Mouse (Mus musculus): ENCODE measurements around the gene 2210010C04Rik. TPM values are rescaled to one million over a fixed set of nuclear protein-coding genes. Genes with fewer than 3 reads are reported as not detected.
A peak's percentile ranks its signal among the peaks of the same experiment; 100 is the strongest.

2210010C04Rik gene
- polyA plus RNA-seq, 1 experiment from 2014 or later: not detected

DNA sequence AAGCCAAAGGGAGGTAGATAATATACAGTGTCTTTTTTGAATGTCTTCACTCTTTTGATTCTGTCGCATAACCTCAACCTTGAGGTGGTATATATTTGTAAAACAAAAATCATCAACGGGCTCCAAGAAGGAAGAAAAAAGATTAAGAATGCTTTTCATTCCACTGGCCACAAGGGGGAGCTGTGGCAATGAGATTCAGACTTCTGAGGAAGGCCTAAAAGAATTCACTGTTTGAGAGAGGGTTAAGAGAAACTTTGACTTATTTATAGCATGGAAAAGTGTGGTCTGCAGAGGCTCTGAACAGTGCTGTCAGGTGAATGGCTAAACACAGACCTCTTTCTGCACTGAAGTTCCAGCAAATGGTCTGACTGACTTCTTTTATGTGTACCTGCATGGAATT is 20.3 kb upstream of the 2210010C04Rik start:
- Histone ChIP-seq H3K4me2 (ENCODE audit: low read depth) (no peak overlapping the region), H3K27me3 (ENCODE audit: control insufficient read depth, insufficient read depth, low read length) (no peaks in the 10 kb centered on the region), H3K4me1 (ENCODE audit: control insufficient read depth, insufficient read depth, low read length) (no peaks in the 10 kb centered on the region), H3K9ac (ENCODE audit: low read length) (no peak overlapping the region), H3K4me3 (ENCODE audit: low read depth, low read length) (no peak overlapping the region), H3K27ac (ENCODE audit: low read depth, low read length) (no peak overlapping the region), H3K9me3 (ENCODE audit: control insufficient read depth, low read length) (no peaks in the 10 kb centered on the region), H3K36me3 (ENCODE audit: control insufficient read depth, insufficient read depth, low read length) (no peaks in the 10 kb centered on the region)
- DNase-seq (ENCODE audit: low spot score) (peak; percentile 49), ATAC-seq (ENCODE audit: insufficient read depth, low FRiP score, low TSS enrichment) (no peak)
- 48% methylated on average over 2 of the region's 2 CpGs for WGBS

DNA sequence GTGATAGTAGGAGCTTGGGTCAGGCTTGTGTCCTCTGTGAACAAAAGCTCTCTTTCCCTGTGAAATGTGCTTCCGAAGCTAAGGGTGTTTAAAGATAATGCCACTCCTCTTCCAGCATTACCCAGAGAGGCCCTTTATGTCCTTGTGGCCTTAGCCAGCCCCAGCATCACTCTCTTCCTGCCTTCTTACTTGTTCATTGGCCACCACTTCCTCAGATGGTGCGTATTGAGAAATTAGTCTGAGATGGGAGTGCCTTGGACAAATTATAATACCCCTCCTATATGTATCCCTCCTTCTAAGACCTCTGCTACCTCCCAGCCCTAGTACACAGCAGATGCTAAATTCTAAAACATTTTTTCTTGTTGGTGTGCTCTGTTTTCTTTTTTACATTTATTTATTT is 19.1 kb upstream of the 2210010C04Rik start:
- Histone ChIP-seq H3K36me3 (ENCODE audit: control insufficient read depth, insufficient read depth, low read length) (no peaks in the 10 kb centered on the region), H3K27ac (ENCODE audit: low read depth, low read length) (no peak overlapping the region), H3K9ac (ENCODE audit: low read length) (no peak overlapping the region), H3K4me1 (ENCODE audit: control insufficient read depth, insufficient read depth, low read length) (no peaks in the 10 kb centered on the region), H3K9me3 (ENCODE audit: control insufficient read depth, low read length) (no peaks in the 10 kb centered on the region), H3K4me3 (ENCODE audit: low read depth, low read length) (no peak overlapping the region), H3K4me2 (ENCODE audit: low read depth) (no peak overlapping the region), H3K27me3 (ENCODE audit: control insufficient read depth, insufficient read depth, low read length) (no peaks in the 10 kb centered on the region)
- no peak for ATAC-seq (ENCODE audit: insufficient read depth, low FRiP score, low TSS enrichment)
- WGBS: 80% methylated on average over 2 of the region's 2 CpGs
- no peak for DNase-seq (ENCODE audit: low spot score)

DNA sequence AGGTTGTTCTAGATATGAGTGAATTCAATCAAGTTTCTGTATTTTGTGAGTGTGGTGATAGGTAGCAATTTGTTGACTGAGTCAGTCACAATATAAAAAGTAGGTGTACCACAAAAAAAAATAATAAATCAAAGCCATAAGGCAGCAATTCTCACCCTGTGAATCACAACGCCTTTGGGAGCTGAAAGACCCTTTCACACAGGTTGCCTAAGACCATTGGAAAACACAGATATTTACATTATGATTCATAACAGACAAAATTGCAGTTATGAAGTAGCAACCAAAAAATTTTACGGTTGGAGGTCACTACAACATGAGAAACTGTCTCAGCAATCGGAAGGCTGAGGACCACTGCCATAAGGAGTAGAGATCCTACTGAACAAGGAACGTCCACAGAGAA is 16.5 kb upstream of the 2210010C04Rik start:
- DNase-seq (ENCODE audit: low spot score) (no peak), ATAC-seq (ENCODE audit: insufficient read depth, low FRiP score, low TSS enrichment) (no peak)
- H3K4me3 ChIP-seq (ENCODE audit: low read depth, low read length): no peak overlapping the region
- no peak overlapping the region for H3K9ac ChIP-seq (ENCODE audit: low read length)
- no peak overlapping the region for H3K27ac ChIP-seq (ENCODE audit: low read depth, low read length)
- H3K4me2 ChIP-seq (ENCODE audit: low read depth): no peak overlapping the region
- no peaks in the 10 kb centered on the region for H3K4me1 ChIP-seq (ENCODE audit: control insufficient read depth, insufficient read depth, low read length)
- 84% methylated on average over 4 of the region's 4 CpGs for WGBS
- no peaks in the 10 kb centered on the region for H3K9me3 ChIP-seq (ENCODE audit: control insufficient read depth, low read length)
- H3K27me3 ChIP-seq (ENCODE audit: control insufficient read depth, insufficient read depth, low read length): no peaks in the 10 kb centered on the region
- no peaks in the 10 kb centered on the region for H3K36me3 ChIP-seq (ENCODE audit: control insufficient read depth, insufficient read depth, low read length)

DNA sequence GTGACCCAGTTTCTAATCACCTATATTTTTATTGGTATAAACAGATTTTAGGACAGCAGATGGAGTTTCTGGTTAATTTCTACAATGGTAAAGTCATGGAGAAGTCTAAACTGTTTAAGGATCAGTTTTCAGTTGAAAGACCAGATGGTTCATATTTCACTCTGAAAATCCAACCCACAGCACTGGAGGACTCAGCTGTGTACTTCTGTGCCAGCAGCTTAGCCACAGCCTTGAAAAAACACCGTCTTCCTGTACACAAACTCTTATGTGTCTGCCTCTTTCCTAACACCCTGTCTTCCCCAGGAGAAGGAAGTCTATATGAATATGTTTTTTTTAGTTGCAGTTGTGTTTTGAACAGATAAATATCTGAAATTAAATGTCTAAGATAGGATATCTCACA is 13.3 kb upstream of the 2210010C04Rik start:
- no peak for ATAC-seq (ENCODE audit: insufficient read depth, low FRiP score, low TSS enrichment)
- Histone ChIP-seq H3K27ac (ENCODE audit: low read depth, low read length) (no peak overlapping the region), H3K36me3 (ENCODE audit: control insufficient read depth, insufficient read depth, low read length) (no peaks in the 10 kb centered on the region), H3K4me2 (ENCODE audit: low read depth) (no peak overlapping the region), H3K9me3 (ENCODE audit: control insufficient read depth, low read length) (no peaks in the 10 kb centered on the region), H3K4me3 (ENCODE audit: low read depth, low read length) (no peak overlapping the region), H3K4me1 (ENCODE audit: control insufficient read depth, insufficient read depth, low read length) (no peaks in the 10 kb centered on the region), H3K27me3 (ENCODE audit: control insufficient read depth, insufficient read depth, low read length) (no peaks in the 10 kb centered on the region), H3K9ac (ENCODE audit: low read length) (no peak overlapping the region)
- no peak for DNase-seq (ENCODE audit: low spot score)
- WGBS: 65% methylated on average over 1 of the region's 1 CpGs

DNA sequence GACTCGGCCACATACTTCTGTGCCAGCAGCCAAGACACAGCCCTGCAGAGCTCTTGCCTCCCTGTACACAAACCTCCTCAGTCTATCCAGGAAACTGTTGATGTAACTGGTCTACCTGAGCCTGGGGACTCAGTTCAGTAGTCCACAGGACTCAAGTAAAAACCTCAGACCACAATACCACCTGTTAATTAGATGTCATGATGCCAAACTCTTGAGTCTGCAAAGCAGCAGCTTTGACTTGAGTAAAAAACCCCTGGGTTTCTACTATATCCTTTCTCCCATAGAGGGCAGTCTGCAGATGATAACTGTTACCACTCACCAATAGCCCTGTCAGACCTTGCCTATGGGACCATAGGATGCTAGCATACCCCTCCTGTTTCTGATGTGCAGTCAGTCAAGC is 12.7 kb upstream of the 2210010C04Rik start:
- Histone ChIP-seq H3K27me3 (ENCODE audit: control insufficient read depth, insufficient read depth, low read length) (no peaks in the 10 kb centered on the region), H3K36me3 (ENCODE audit: control insufficient read depth, insufficient read depth, low read length) (no peaks in the 10 kb centered on the region), H3K9ac (ENCODE audit: low read length) (no peak overlapping the region), H3K9me3 (ENCODE audit: control insufficient read depth, low read length) (no peaks in the 10 kb centered on the region), H3K4me3 (ENCODE audit: low read depth, low read length) (no peak overlapping the region), H3K4me1 (ENCODE audit: control insufficient read depth, insufficient read depth, low read length) (no peaks in the 10 kb centered on the region), H3K4me2 (ENCODE audit: low read depth) (no peak overlapping the region), H3K27ac (ENCODE audit: low read depth, low read length) (no peak overlapping the region)
- ATAC-seq (ENCODE audit: insufficient read depth, low FRiP score, low TSS enrichment) (no peak), DNase-seq (ENCODE audit: low spot score) (no peak)
- WGBS: 89% methylated on average over 1 of the region's 1 CpGs

DNA sequence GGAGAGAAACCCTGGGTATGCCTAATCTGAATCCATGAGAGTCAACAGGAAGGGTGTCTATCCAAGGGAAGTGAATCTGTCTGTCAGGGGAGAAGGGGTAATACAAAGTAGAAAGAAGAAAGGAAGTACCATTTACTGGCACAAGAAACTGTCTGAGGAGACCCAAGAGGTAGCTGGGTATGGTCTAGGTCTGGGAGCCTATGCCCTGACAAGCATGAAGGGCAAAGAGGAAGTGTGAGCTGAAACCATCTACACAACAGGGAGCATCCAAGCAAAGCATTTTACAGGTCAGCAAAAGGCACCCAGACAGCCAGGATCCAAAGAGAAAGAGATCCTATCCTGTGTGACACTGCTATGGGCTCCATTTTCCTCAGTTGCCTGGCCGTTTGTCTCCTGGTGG is 11.9 kb upstream of the 2210010C04Rik start:
- ATAC-seq (ENCODE audit: insufficient read depth, low FRiP score, low TSS enrichment) (no peak), DNase-seq (ENCODE audit: low spot score) (no peak)
- Histone ChIP-seq H3K27ac (ENCODE audit: low read depth, low read length) (no peak overlapping the region), H3K4me1 (ENCODE audit: control insufficient read depth, insufficient read depth, low read length) (no peaks in the 10 kb centered on the region), H3K9me3 (ENCODE audit: control insufficient read depth, low read length) (no peaks in the 10 kb centered on the region), H3K9ac (ENCODE audit: low read length) (no peak overlapping the region), H3K4me2 (ENCODE audit: low read depth) (no peak overlapping the region), H3K4me3 (ENCODE audit: low read depth, low read length) (no peak overlapping the region), H3K27me3 (ENCODE audit: control insufficient read depth, insufficient read depth, low read length) (no peaks in the 10 kb centered on the region), H3K36me3 (ENCODE audit: control insufficient read depth, insufficient read depth, low read length) (no peaks in the 10 kb centered on the region)
- 83% methylated on average over 1 of the region's 1 CpGs for WGBS

DNA sequence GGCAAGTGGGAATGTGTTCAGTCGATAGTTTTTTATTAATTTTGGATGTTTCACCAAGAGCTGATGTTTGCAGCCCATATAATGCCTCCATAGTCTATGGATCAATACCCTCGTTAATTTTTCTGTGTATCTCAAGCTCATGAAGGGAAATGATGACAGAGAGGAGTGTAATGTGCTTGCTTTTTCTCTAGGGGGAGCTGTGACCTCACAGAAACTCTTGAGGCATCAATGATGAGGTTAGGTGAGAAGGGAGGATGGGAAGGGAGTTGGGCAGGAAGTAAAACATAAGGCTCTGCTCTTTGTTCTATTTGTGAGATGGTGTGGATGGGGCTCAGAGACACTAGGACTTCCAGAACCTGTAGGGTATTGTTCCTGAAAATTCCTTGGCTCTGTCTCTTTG is 11.2 kb upstream of the 2210010C04Rik start:
- Histone ChIP-seq H3K36me3 (ENCODE audit: control insufficient read depth, insufficient read depth, low read length) (no peaks in the 10 kb centered on the region), H3K4me1 (ENCODE audit: control insufficient read depth, insufficient read depth, low read length) (no peaks in the 10 kb centered on the region), H3K9ac (ENCODE audit: low read length) (no peak overlapping the region), H3K4me3 (ENCODE audit: low read depth, low read length) (no peak overlapping the region), H3K27me3 (ENCODE audit: control insufficient read depth, insufficient read depth, low read length) (no peaks in the 10 kb centered on the region), H3K9me3 (ENCODE audit: control insufficient read depth, low read length) (no peaks in the 10 kb centered on the region), H3K4me2 (ENCODE audit: low read depth) (no peak overlapping the region), H3K27ac (ENCODE audit: low read depth, low read length) (no peak overlapping the region)
- no peak for ATAC-seq (ENCODE audit: insufficient read depth, low FRiP score, low TSS enrichment)
- WGBS: 59% methylated on average over 2 of the region's 2 CpGs
- no peak for DNase-seq (ENCODE audit: low spot score)

DNA sequence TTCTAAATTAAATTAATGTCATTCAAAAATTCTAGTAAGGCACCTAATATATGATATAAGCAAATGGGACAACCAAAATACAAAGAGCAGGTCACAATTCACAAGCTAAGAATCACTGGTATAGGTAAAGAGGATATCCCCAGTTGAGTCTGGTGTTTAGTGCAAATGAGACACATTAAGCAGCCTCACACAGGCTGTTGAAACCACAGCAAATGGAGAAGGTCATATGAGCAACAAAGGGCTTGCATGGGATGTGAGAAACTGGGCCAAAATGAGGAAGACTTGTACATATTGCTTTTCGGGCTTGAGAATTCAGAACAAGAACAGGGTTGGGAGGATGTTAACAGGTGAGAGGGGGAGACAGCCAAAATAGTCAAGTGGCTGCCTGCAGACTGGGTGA is 9.4 kb upstream of the 2210010C04Rik start:
- Histone ChIP-seq H3K4me1 (ENCODE audit: control insufficient read depth, insufficient read depth, low read length) (no peaks in the 10 kb centered on the region), H3K4me3 (ENCODE audit: low read depth, low read length) (no peak overlapping the region), H3K27ac (ENCODE audit: low read depth, low read length) (no peak overlapping the region), H3K9ac (ENCODE audit: low read length) (no peak overlapping the region), H3K9me3 (ENCODE audit: control insufficient read depth, low read length) (no peaks in the 10 kb centered on the region), H3K4me2 (ENCODE audit: low read depth) (no peak overlapping the region), H3K27me3 (ENCODE audit: control insufficient read depth, insufficient read depth, low read length) (no peaks in the 10 kb centered on the region), H3K36me3 (ENCODE audit: control insufficient read depth, insufficient read depth, low read length) (no peaks in the 10 kb centered on the region)
- 85% methylated on average over 1 of the region's 1 CpGs for WGBS
- no peak for ATAC-seq (ENCODE audit: insufficient read depth, low FRiP score, low TSS enrichment)
- no peak for DNase-seq (ENCODE audit: low spot score)

DNA sequence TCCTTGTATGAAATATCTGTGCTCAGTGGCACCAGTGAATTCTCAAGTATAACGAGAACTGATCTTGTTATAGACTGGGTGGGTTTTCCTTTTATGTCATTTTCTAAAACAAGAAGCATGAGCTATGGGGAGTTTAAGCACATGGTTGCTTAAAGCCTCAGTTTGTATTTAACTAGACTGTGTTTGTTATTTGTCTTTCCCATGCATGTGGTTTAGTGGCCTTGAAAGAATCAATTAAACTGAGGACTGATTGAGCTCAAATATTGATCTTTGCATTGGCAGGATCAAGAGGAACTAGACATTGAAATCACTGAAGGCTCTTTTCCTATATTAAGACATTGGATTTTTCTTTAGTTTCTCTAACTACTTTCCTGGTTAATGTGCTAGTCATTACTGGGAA is 9.0 kb upstream of the 2210010C04Rik start:
- Histone ChIP-seq H3K4me1 (ENCODE audit: control insufficient read depth, insufficient read depth, low read length) (no peaks in the 10 kb centered on the region), H3K27me3 (ENCODE audit: control insufficient read depth, insufficient read depth, low read length) (no peaks in the 10 kb centered on the region), H3K9me3 (ENCODE audit: control insufficient read depth, low read length) (no peaks in the 10 kb centered on the region), H3K27ac (ENCODE audit: low read depth, low read length) (no peak overlapping the region), H3K4me3 (ENCODE audit: low read depth, low read length) (no peak overlapping the region), H3K9ac (ENCODE audit: low read length) (no peak overlapping the region), H3K36me3 (ENCODE audit: control insufficient read depth, insufficient read depth, low read length) (no peaks in the 10 kb centered on the region), H3K4me2 (ENCODE audit: low read depth) (no peak overlapping the region)
- no peak for DNase-seq (ENCODE audit: low spot score)
- no peak for ATAC-seq (ENCODE audit: insufficient read depth, low FRiP score, low TSS enrichment)
- 90% methylated on average over 1 of the region's 1 CpGs for WGBS
